Mouse (Mus musculus) stomach, postnatal 0 days (tissue): ENCODE data around the gene Fignl1. TPM values are rescaled to one million over a fixed set of nuclear protein-coding genes. Genes with fewer than 3 reads are reported as not detected.

Experiments
- ATAC-seq: fragments of 200-750 bp; cut with Nextera tagmentation; 2 replicates; pipeline ENCODE4 v1.8.0; 2017; ENCODE audit not compliant: low FRiP score, low TSS enrichment
- DNase-seq: peaks from one replicate; pipeline ENCODE4 v3.0.0-alpha.2; 2016; ENCODE audit warnings: low spot score
- H3K27ac ChIP-seq: fragments of 300-500 bp; sonication (generic); replicated peaks from 2 replicates; pipeline ENCODE4 v1.5.1; 2014; ENCODE audit warnings: mild to moderate bottlenecking, control low read depth
- H3K27me3 ChIP-seq: fragments of 300-500 bp; sonication (generic); 2 replicates; pipeline ENCODE4 v1.6.1; 2014; ENCODE audit warnings: low read length; ENCODE audit not compliant: control insufficient read depth, insufficient read depth
- H3K36me3 ChIP-seq: fragments of 300-500 bp; sonication (generic); 2 replicates; pipeline ENCODE4 v1.6.1; 2014; ENCODE audit warnings: low read length, mixed read lengths; ENCODE audit not compliant: control insufficient read depth, insufficient read depth
- H3K4me1 ChIP-seq: fragments of 300-500 bp; sonication (generic); replicated peaks from 2 replicates; pipeline ENCODE4 v1.6.1; 2014; ENCODE audit warnings: antibody characterized with exemption; ENCODE audit not compliant: control insufficient read depth, insufficient read depth
- H3K4me2 ChIP-seq: fragments of 300-500 bp; sonication (generic); replicated peaks from 2 replicates; pipeline ENCODE4 v1.6.1; 2014; ENCODE audit warnings: low read depth, mild to moderate bottlenecking, control low read depth, moderate library complexity
- H3K4me3 ChIP-seq: fragments of 300-500 bp; sonication (generic); 2 replicates; pipeline ENCODE4 v1.5.1; 2014; ENCODE audit warnings: low read depth, low read length, control low read depth
- H3K9ac ChIP-seq: fragments of 300-500 bp; sonication (generic); 2 replicates; pipeline ENCODE4 v1.6.1; 2014; ENCODE audit warnings: mild to moderate bottlenecking, low read length, control low read depth, mixed read lengths
- H3K9me3 ChIP-seq: fragments of 300-500 bp; sonication (generic); 2 replicates; pipeline ENCODE4 v1.6.1; 2016; ENCODE audit warnings: low read length; ENCODE audit not compliant: control insufficient read depth
- CTCF ChIP-seq: IDR thresholded peaks from 2 replicates; pipeline ENCODE4 v1.5.1; 2016; ENCODE audit warnings: antibody characterized with exemption, low read depth, mild to moderate bottlenecking, moderate library complexity
- EP300 ChIP-seq: optimal IDR thresholded peaks from 2 replicates; pipeline ENCODE3; 2016; ENCODE audit warnings: antibody characterized with exemption
- WGBS: fragments of 180-500 bp; shearing (Covaris S2); extraction: QIAGEN DNeasy Blood & Tissue Kit; methylation state at CpG from one replicate; pipeline ENCODE4 v1.1.7; 2014; 5-methylcytosine and 5-hydroxymethylcytosine counted together
- polyA plus RNA-seq: library from polyadenylated mRNA; unstranded; fragments of >200 nt; fragmentation: Nextera tagmentation; extraction: Ambion mirVana; gene quantifications from 2 replicates; pipeline ENCODE4 v1.2.1, GENCODE M21; 2015

Fignl1 gene
- polyA plus RNA-seq, 1 experiment from 2014 or later = 10.5 TPM

GRCm38 (mm10) chr11:11751091-11751490 is 57.7 kb downstream of the Fignl1 start:
- TF ChIP-seq CTCF (no peak), EP300 (no peak)
- WGBS = 83% methylated on average over 5 of the region's 5 CpGs
- Histone ChIP-seq H3K27ac (no peak overlapping the region), H3K4me1 (no peaks in the 10 kb centered on the region), H3K9ac (no peak overlapping the region), H3K4me2 (no peak overlapping the region), H3K36me3 (no peaks in the 10 kb centered on the region), H3K27me3 (no peaks in the 10 kb centered on the region), H3K4me3 (no peak overlapping the region), H3K9me3 (no peaks in the 10 kb centered on the region)
- ATAC-seq = no peak
- DNase-seq = no peak

- Histone ChIP-seq H3K27me3 (no peaks in the 10 kb centered on the region), H3K27ac (no peak overlapping the region), H3K4me1 (no peaks in the 10 kb centered on the region), H3K36me3 (no peaks in the 10 kb centered on the region), H3K9me3 (no peaks in the 10 kb centered on the region), H3K9ac (no peak overlapping the region), H3K4me3 (no peak overlapping the region), H3K4me2 (no peak overlapping the region)
- ATAC-seq = no peak
- no peak for DNase-seq
- whole genome bisulfite sequencing = 55% methylated on average over 1 of the region's 1 CpGs
- TF ChIP-seq EP300 (no peak), CTCF (no peak)
Observed at GRCm38 (mm10) chr11:11744222-11744621, 64.5 kb downstream of the Fignl1 start.

GRCm38 (mm10) chr11:11742626-11743025 is 66.1 kb downstream of the Fignl1 start:
- H3K4me2 ChIP-seq = no peak overlapping the region
- H3K27me3 ChIP-seq = no peaks in the 10 kb centered on the region
- TF ChIP-seq EP300 = no peak
- TF ChIP-seq CTCF = peak; percentile 71
- no peaks in the 10 kb centered on the region for H3K4me1 ChIP-seq
- 31% methylated on average over 2 of the region's 2 CpGs for WGBS
- no peaks in the 10 kb centered on the region for H3K36me3 ChIP-seq
- H3K9ac ChIP-seq = no peak overlapping the region
- no peak overlapping the region for H3K4me3 ChIP-seq
- ATAC-seq (no peak), DNase-seq (peak; percentile 37)
- H3K27ac ChIP-seq = no peak overlapping the region
- no peaks in the 10 kb centered on the region for H3K9me3 ChIP-seq

GRCm38 (mm10) chr11:11741574-11741973 is 67.2 kb downstream of the Fignl1 start:
- no peak for DNase-seq
- no peak overlapping the region for H3K9ac ChIP-seq
- H3K4me1 ChIP-seq = no peaks in the 10 kb centered on the region
- H3K4me3 ChIP-seq = no peak overlapping the region
- WGBS = 89% methylated on average over 5 of the region's 5 CpGs
- no peak overlapping the region for H3K4me2 ChIP-seq
- no peak for ATAC-seq
- H3K27me3 ChIP-seq = no peaks in the 10 kb centered on the region
- no peaks in the 10 kb centered on the region for H3K36me3 ChIP-seq
- no peak overlapping the region for H3K27ac ChIP-seq
- no peaks in the 10 kb centered on the region for H3K9me3 ChIP-seq
- TF ChIP-seq CTCF (no peak), EP300 (no peak)

GRCm38 (mm10) chr11:11740603-11741002 is 68.2 kb downstream of the Fignl1 start:
- 80% methylated on average over 5 of the region's 5 CpGs for WGBS
- Histone ChIP-seq H3K36me3 (no peaks in the 10 kb centered on the region), H3K27ac (no peak overlapping the region), H3K4me2 (no peak overlapping the region), H3K4me1 (no peaks in the 10 kb centered on the region), H3K4me3 (no peak overlapping the region), H3K9me3 (no peaks in the 10 kb centered on the region), H3K9ac (no peak overlapping the region), H3K27me3 (no peaks in the 10 kb centered on the region)
- no peak for TF ChIP-seq CTCF
- TF ChIP-seq EP300 = no peak
- no peak for ATAC-seq
- DNase-seq = no peak

GRCm38 (mm10) chr11:11739054-11739453 is 69.7 kb downstream of the Fignl1 start:
- no peak overlapping the region for H3K4me3 ChIP-seq
- no peak for DNase-seq

More at GRCm38 (mm10) chr11:11739054-11739453, 69.7 kb downstream of the Fignl1 start:
- Histone ChIP-seq H3K4me1 (no peaks in the 10 kb centered on the region), H3K9ac (no peak overlapping the region), H3K36me3 (no peaks in the 10 kb centered on the region), H3K27me3 (no peaks in the 10 kb centered on the region), H3K9me3 (no peaks in the 10 kb centered on the region), H3K4me2 (no peak overlapping the region), H3K27ac (no peak overlapping the region)
- ATAC-seq = no peak
- WGBS = 88% methylated on average over 3 of the region's 3 CpGs
- TF ChIP-seq CTCF (no peak), EP300 (no peak)
